Mouse (Mus musculus) heart, embryonic 11.5 days (tissue): ENCODE results near the gene Hibadh. TPM values are rescaled to one million over a fixed set of nuclear protein-coding genes. Genes with fewer than 3 reads are reported as not detected.

ENCODE experiments used
- ATAC-seq: fragments of 200-750 bp; cut with Nextera tagmentation; replicated peaks from 2 replicates; pipeline ENCODE4 v1.8.0; 2017; ENCODE audit warnings: moderate library complexity; ENCODE audit not compliant: insufficient number of reproducible peaks, low FRiP score, low TSS enrichment
- H3K27ac ChIP-seq: fragments of 300-500 bp; sonication (generic); 2 replicates; pipeline ENCODE4 v1.5.1; 2014; ENCODE audit warnings: mild to moderate bottlenecking, low read depth, low read length
- H3K27me3 ChIP-seq: fragments of 300-500 bp; sonication (generic); 2 replicates; pipeline ENCODE4 v1.6.1; 2014; ENCODE audit warnings: mild to moderate bottlenecking, low read length, mixed read lengths; ENCODE audit not compliant: control insufficient read depth, insufficient read depth
- H3K36me3 ChIP-seq: fragments of 300-500 bp; sonication (generic); 2 replicates; pipeline ENCODE4 v1.6.1; 2014; ENCODE audit warnings: mild to moderate bottlenecking, low read length, moderate library complexity, mixed read lengths; ENCODE audit not compliant: control insufficient read depth, insufficient read depth
- H3K4me1 ChIP-seq: fragments of 300-500 bp; sonication (generic); 2 replicates; pipeline ENCODE4 v1.6.1; 2014; ENCODE audit warnings: low read length; ENCODE audit not compliant: control insufficient read depth, insufficient read depth
- H3K4me2 ChIP-seq: fragments of 300-500 bp; sonication (generic); 2 replicates; pipeline ENCODE4 v1.6.1; 2014; ENCODE audit warnings: mild to moderate bottlenecking, moderate library complexity
- H3K4me3 ChIP-seq: fragments of 300-500 bp; sonication (generic); 2 replicates; pipeline ENCODE4 v1.5.1; 2014; ENCODE audit warnings: low read depth, low read length
- H3K9ac ChIP-seq: fragments of 300-500 bp; sonication (generic); 2 replicates; pipeline ENCODE4 v1.6.1; 2014; ENCODE audit warnings: mild to moderate bottlenecking, low read depth, low read length, moderate library complexity
- H3K9me3 ChIP-seq: fragments of 300-500 bp; sonication (generic); replicated peaks from 2 replicates; pipeline ENCODE4 v1.6.1; 2016; ENCODE audit warnings: low read length; ENCODE audit not compliant: control insufficient read depth
- WGBS: fragments of 180-500 bp; shearing (Covaris S2); extraction: QIAGEN DNeasy Blood & Tissue Kit; methylation state at CpG from one replicate; pipeline ENCODE4 v1.1.7; 2014; ENCODE audit not compliant: insufficient replicate concordance; 5-methylcytosine and 5-hydroxymethylcytosine counted together
- polyA plus RNA-seq: library from polyadenylated mRNA; unstranded; fragments of >200 nt; fragmentation: Nextera tagmentation; extraction: Ambion mirVana; gene quantifications from 2 replicates; pipeline ENCODE4 v1.2.1, GENCODE M21; 2014

The Hibadh gene
- polyA plus RNA-seq, 1 experiment from 2014 or later: 86.9 TPM

- Histone ChIP-seq H3K27ac (no peak overlapping the region), H3K9me3 (no peaks in the 10 kb centered on the region), H3K36me3 (no peaks in the 10 kb centered on the region), H3K9ac (no peak overlapping the region), H3K4me3 (no peak overlapping the region), H3K27me3 (no peaks in the 10 kb centered on the region), H3K4me1 (no peaks in the 10 kb centered on the region), H3K4me2 (no peak overlapping the region)
- no peak for ATAC-seq
- 29% methylated on average over 4 of the region's 4 CpGs for WGBS
Observed at GRCm38 (mm10) chr6:52577270-52577669, 62.9 kb downstream of the Hibadh start.

- WGBS: 94% methylated on average over 6 of the region's 6 CpGs
- Histone ChIP-seq H3K36me3 (no peaks in the 10 kb centered on the region), H3K27ac (no peak overlapping the region), H3K4me1 (no peaks in the 10 kb centered on the region), H3K9ac (no peak overlapping the region), H3K4me3 (no peak overlapping the region), H3K9me3 (no peaks in the 10 kb centered on the region), H3K4me2 (no peak overlapping the region), H3K27me3 (no peaks in the 10 kb centered on the region)
- ATAC-seq: no peak
Observed at GRCm38 (mm10) chr6:52568706-52569105, 71.5 kb downstream of the Hibadh start.

GRCm38 (mm10) chr6:52567327-52568299, 72.6 kb downstream of the Hibadh start:
- Histone ChIP-seq H3K9me3 (no peaks in the 10 kb centered on the region), H3K36me3 (no peaks in the 10 kb centered on the region), H3K4me3 (no peak overlapping the region), H3K9ac (no peak overlapping the region), H3K4me2 (no peak overlapping the region), H3K27me3 (no peaks in the 10 kb centered on the region), H3K27ac (no peak overlapping the region), H3K4me1 (no peaks in the 10 kb centered on the region)
- WGBS: 75% methylated on average over 20 of the region's 20 CpGs
- ATAC-seq: no peak

- WGBS: 51% methylated on average over 5 of the region's 5 CpGs
- Histone ChIP-seq H3K36me3 (no peaks in the 10 kb centered on the region), H3K27ac (no peak overlapping the region), H3K27me3 (no peaks in the 10 kb centered on the region), H3K4me3 (no peak overlapping the region), H3K9ac (no peak overlapping the region), H3K4me1 (no peaks in the 10 kb centered on the region), H3K9me3 (no peaks in the 10 kb centered on the region), H3K4me2 (no peak overlapping the region)
- ATAC-seq: no peak
Observed at GRCm38 (mm10) chr6:52565210-52565609, 75.0 kb downstream of the Hibadh start.

GRCm38 (mm10) chr6:52562994-52563393, 77.2 kb downstream of the Hibadh start:
- Histone ChIP-seq H3K36me3 (no peaks in the 10 kb centered on the region), H3K4me2 (no peak overlapping the region), H3K9ac (no peak overlapping the region), H3K4me1 (no peaks in the 10 kb centered on the region), H3K9me3 (no peaks in the 10 kb centered on the region), H3K27me3 (no peaks in the 10 kb centered on the region), H3K4me3 (no peak overlapping the region), H3K27ac (no peak overlapping the region)
- WGBS: 89% methylated on average over 4 of the region's 4 CpGs
- ATAC-seq: no peak

- Histone ChIP-seq H3K4me1 (no peaks in the 10 kb centered on the region), H3K9ac (no peak overlapping the region), H3K36me3 (no peaks in the 10 kb centered on the region), H3K4me3 (no peak overlapping the region), H3K27ac (no peak overlapping the region), H3K9me3 (no peaks in the 10 kb centered on the region), H3K27me3 (no peaks in the 10 kb centered on the region), H3K4me2 (no peak overlapping the region)
- WGBS: 85% methylated on average over 3 of the region's 3 CpGs
- no peak for ATAC-seq
Observed at GRCm38 (mm10) chr6:52559041-52559440, 81.1 kb downstream of the Hibadh start.

- Histone ChIP-seq H3K4me1 (no peaks in the 10 kb centered on the region), H3K27ac (no peak overlapping the region), H3K36me3 (peaks cover 11% of the 10 kb centered on the region; the same call in 1 of the 2 replicates), H3K4me2 (no peak overlapping the region), H3K9ac (no peak overlapping the region), H3K27me3 (no peaks in the 10 kb centered on the region), H3K9me3 (no peaks in the 10 kb centered on the region), H3K4me3 (no peak overlapping the region)
- ATAC-seq: no peak
- WGBS: 41% methylated on average over 4 of the region's 4 CpGs
Observed at GRCm38 (mm10) chr6:52544376-52544775, 95.8 kb downstream of the Hibadh start.

- H3K36me3 ChIP-seq: peaks cover 13% of the 10 kb centered on the region
- no peaks in the 10 kb centered on the region for H3K27me3 ChIP-seq
- H3K4me2 ChIP-seq: no peak overlapping the region
- H3K27ac ChIP-seq: no peak overlapping the region
- 0 out of 2 replicates have a peak, but pooled peaks cover 2% of the 10 kb centered on the region for H3K9me3 ChIP-seq
- ATAC-seq: no peak
- H3K9ac ChIP-seq: no peak overlapping the region
- no peak overlapping the region for H3K4me3 ChIP-seq
- WGBS: 83% methylated on average over 5 of the region's 5 CpGs
- no peaks in the 10 kb centered on the region for H3K4me1 ChIP-seq
Observed at GRCm38 (mm10) chr6:52542464-52542863, 97.7 kb downstream of the Hibadh start.

GRCm38 (mm10) chr6:52539911-52540310, 100.3 kb downstream of the Hibadh start:
- no peak for ATAC-seq
- Histone ChIP-seq H3K9ac (no peak overlapping the region), H3K27me3 (no peaks in the 10 kb centered on the region), H3K4me2 (no peak overlapping the region), H3K36me3 (peaks cover 9% of the 10 kb centered on the region), H3K27ac (no peak overlapping the region), H3K9me3 (peaks cover 7% of the 10 kb centered on the region), H3K4me1 (no peaks in the 10 kb centered on the region), H3K4me3 (no peak overlapping the region)
- 69% methylated on average over 2 of the region's 2 CpGs for WGBS
